Mouse (Mus musculus) liver, embryonic 14.5 days (tissue): ENCODE data around the gene Tmem45a. TPM values are rescaled to one million over a fixed set of nuclear protein-coding genes. Genes with fewer than 3 reads are reported as not detected.

Experiments
- ATAC-seq: fragments of 200-750 bp; cut with Nextera tagmentation; 2 replicates; pipeline ENCODE4 v1.8.0; 2017; ENCODE audit warnings: moderate number of reproducible peaks, mild to moderate bottlenecking, moderate library complexity; ENCODE audit not compliant: insufficient read depth
- DNase-seq, 3 experiments: peaks; one replicate each; pipeline ENCODE4 v3.0.0-alpha.2; 2012 to 2013; ENCODE audit warnings: low read depth in 3 of 3, low spot score in 3 of 3
- H3K27ac ChIP-seq: fragments of 300-500 bp; sonication (generic); 2 replicates; pipeline ENCODE4 v1.5.1; 2014; ENCODE audit warnings: moderate library complexity, mild to moderate bottlenecking, control low read depth, inconsistent platforms
- H3K27me3 ChIP-seq: fragments of 300-500 bp; sonication (generic); 2 replicates; pipeline ENCODE4 v1.6.1; 2014; ENCODE audit warnings: mild to moderate bottlenecking, low read length, moderate library complexity; ENCODE audit not compliant: control insufficient read depth, insufficient read depth
- H3K36me3 ChIP-seq: fragments of 300-500 bp; sonication (generic); replicated peaks from 2 replicates; pipeline ENCODE4 v1.6.1; 2014; ENCODE audit warnings: low read depth; ENCODE audit not compliant: control insufficient read depth, insufficient read depth
- H3K4me1 ChIP-seq, 2 experiments: fragments of 200-500 bp in 1 of 2; fragments of 300-500 bp in 1 of 2; sonication (generic) in 1 of 2; replicated peaks; 2 replicates each; pipeline ENCODE4 v1.6.1; 2012 to 2014; ENCODE audit warnings: antibody characterized with exemption in 1 of 2, inconsistent platforms in 1 of 2, low read length in 1 of 2; ENCODE audit not compliant: control insufficient read depth in 2 of 2, insufficient read depth in 2 of 2
- H3K4me2 ChIP-seq: fragments of 300-500 bp; sonication (generic); 2 replicates; pipeline ENCODE4 v1.6.1; 2014; ENCODE audit warnings: low read depth, mild to moderate bottlenecking, control low read depth, moderate library complexity
- H3K4me3 ChIP-seq, 2 experiments: fragments of 200-500 bp in 1 of 2; fragments of 300-500 bp in 1 of 2; sonication (generic) in 1 of 2; 2 replicates each; pipeline ENCODE4 v1.5.1; 2012 to 2014; ENCODE audit warnings: low read depth in 2 of 2, low read length in 2 of 2, mild to moderate bottlenecking in 2 of 2, control low read depth in 1 of 2, inconsistent platforms in 1 of 2, moderate library complexity in 1 of 2; ENCODE audit not compliant: insufficient read depth in 1 of 2
- H3K9ac ChIP-seq: fragments of 300-500 bp; sonication (generic); replicated peaks from 2 replicates; pipeline ENCODE4 v1.6.1; 2014; ENCODE audit warnings: mild to moderate bottlenecking, control low read depth, moderate library complexity
- H3K9me3 ChIP-seq: fragments of 300-500 bp; sonication (generic); 2 replicates; pipeline ENCODE4 v1.6.1; 2016; ENCODE audit warnings: low read length, mixed read lengths; ENCODE audit not compliant: control insufficient read depth
- CTCF ChIP-seq: IDR thresholded peaks from 2 replicates; pipeline ENCODE4 v1.5.1; 2016; ENCODE audit warnings: antibody characterized with exemption, low read depth, control low read depth
- EP300 ChIP-seq: IDR thresholded peaks from 2 replicates; pipeline ENCODE4 v1.6.1; 2016; ENCODE audit warnings: antibody characterized with exemption, low read depth
- WGBS: fragments of 180-500 bp; shearing (Covaris S2); extraction: QIAGEN DNeasy Blood & Tissue Kit; methylation state at CpG from one replicate; pipeline ENCODE4 v1.1.7; 2014; ENCODE audit not compliant: insufficient replicate concordance; 5-methylcytosine and 5-hydroxymethylcytosine counted together
- polyA plus RNA-seq, 2 experiments: library from polyadenylated mRNA; depleted of rRNA in 1 of 2; stranded (reverse) in 1 of 2; unstranded in 1 of 2; fragments of >200 nt; fragmentation: Nextera tagmentation in 1 of 2; extraction: Ambion mirVana in 1 of 2; gene quantifications; 2 replicates each; pipeline versions ENCODE4 v1.2.1 to v1.2.3; 2012 to 2014

The Tmem45a gene
- polyA plus RNA-seq, 2 experiments: 0.28 to 0.38 TPM

DNA sequence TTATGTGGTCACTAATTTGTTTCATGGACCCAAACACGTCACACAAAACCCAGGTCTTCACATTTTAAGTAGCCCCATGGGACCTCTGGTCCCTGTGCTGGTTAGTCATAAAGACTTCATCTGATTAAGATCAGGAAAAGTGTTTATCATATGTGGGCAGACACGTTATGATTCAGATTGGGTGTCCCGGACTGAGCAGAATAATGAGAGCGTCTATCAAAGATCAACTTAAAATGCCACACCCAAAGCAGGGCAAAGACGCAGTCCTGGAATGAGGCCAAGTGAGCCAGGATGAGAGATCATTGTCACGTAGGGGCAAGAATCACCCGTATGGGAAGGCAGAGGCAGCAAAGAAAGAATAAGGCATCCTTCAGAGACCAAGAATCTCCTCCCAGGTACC is 87.1 kb downstream of the Tmem45a start:
- no peak for DNase-seq
- WGBS: 26% methylated on average over 7 of the region's 7 CpGs
- no peak overlapping the region for H3K9ac ChIP-seq
- ATAC-seq: no peak
- no peaks in the 10 kb centered on the region for H3K9me3 ChIP-seq
- no peak overlapping the region for H3K4me2 ChIP-seq
- H3K36me3 ChIP-seq: no peaks in the 10 kb centered on the region
- H3K27me3 ChIP-seq: no peaks in the 10 kb centered on the region
- TF ChIP-seq EP300 (no peak), CTCF (no peak)
- peaks cover 25 to 34% of the 10 kb centered on the region in 2 experiments for H3K4me1 ChIP-seq
- no peak overlapping the region for H3K4me3 ChIP-seq
- H3K27ac ChIP-seq: no peak overlapping the region

DNA sequence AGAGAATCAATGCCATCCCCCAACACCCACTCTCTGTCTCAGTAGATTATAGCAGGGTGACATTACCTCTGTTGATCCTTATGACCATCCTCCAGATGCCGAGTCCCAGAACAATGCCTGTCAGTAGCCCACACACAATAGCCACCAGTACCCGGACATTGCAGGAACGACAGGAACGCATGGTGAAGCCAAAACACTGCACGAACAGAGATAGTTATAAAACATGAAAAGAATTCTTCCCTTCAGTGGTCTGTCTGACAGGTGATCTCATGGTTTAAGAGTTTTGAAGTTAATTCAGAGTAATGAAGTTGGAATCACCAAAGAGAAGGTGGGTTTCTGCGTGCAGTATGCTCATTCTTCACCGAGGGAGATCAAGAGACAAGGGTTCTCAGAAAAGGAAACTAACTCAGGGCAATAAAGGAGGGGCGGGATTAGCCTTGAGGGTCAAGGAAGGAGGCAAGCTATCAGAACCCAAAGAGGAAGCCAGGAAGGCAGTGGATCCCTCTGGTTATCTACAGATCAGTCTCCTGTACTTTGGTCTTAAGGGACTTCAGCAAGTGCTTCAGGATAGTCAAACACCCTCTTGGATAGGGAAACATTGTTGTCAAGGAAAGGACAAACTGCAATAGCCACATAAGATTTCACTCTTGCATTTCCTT is 90.4 kb downstream of the Tmem45a start, which contains the start of gene Adgrg7:
Gene Adgrg7 (minus strand): TSS at position 375 of the 659 bp plus-strand sequence.
- Histone ChIP-seq H3K4me2 (peak within 1 kb of the TSS; percentile 26), H3K9ac (no peak within 1 kb of the TSS), H3K27me3 (no peaks in the 10 kb centered on the region), H3K9me3 (no peaks in the 10 kb centered on the region), H3K36me3 (no peaks in the 10 kb centered on the region), H3K4me3 (no peak within 1 kb of the TSS), H3K4me1 (peaks cover 4 to 14% of the 10 kb centered on the region in 2 experiments), H3K27ac (no peak within 1 kb of the TSS)
- WGBS: 29% methylated on average over 8 of the region's 8 CpGs
- DNase-seq (no peak), ATAC-seq (no peak)
- TF ChIP-seq CTCF: no peak
- TF ChIP-seq EP300: no peak

DNA sequence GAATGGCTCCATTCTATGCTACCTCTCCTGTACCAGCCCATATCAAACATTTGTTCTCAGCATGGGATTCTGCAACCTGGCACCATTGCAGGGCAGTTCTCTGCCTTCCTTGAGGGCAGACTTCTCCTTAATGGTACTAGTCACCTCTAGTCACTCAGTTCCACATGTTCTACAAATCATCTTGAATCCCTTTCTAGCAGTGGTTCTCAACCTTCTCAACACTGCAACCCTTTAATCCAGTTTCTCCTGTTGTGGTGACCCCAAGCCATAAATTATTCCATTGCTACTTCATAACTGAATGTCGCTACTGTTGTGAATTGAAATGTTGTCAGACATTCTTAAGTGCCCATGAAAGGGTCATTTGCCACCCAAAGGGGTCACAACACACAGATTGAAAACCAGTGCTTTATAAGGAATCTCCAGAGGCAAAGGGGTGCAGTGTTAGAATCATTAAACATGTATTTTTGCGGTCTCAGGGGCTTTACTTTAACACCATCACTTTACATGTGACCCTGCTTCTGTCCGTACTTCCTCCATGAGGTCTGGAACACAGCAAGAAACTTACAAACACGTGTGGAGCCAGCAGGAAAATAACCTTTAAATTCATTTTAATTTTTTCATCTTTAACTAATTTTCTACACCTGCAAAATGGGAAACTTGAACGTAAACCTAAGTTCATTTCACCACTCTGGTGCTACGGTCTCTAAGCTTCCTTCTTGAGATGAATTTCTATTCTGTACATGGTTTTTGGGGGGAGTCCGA is 91.4 kb downstream of the Tmem45a start:
- TF ChIP-seq CTCF (no peak), EP300 (no peak)
- H3K4me3 ChIP-seq: no peak overlapping the region
- no peaks in the 10 kb centered on the region for H3K27me3 ChIP-seq
- H3K36me3 ChIP-seq: no peaks in the 10 kb centered on the region
- no peak overlapping the region for H3K9ac ChIP-seq
- DNase-seq: no peak
- ATAC-seq: no peak
- peaks cover 3 to 12% of the 10 kb centered on the region in 2 experiments for H3K4me1 ChIP-seq
- H3K27ac ChIP-seq: no peak overlapping the region
- no peaks in the 10 kb centered on the region for H3K9me3 ChIP-seq
- WGBS: 63% methylated on average over 7 of the region's 7 CpGs
- no peak overlapping the region for H3K4me2 ChIP-seq

- no peaks in the 10 kb centered on the region for H3K27me3 ChIP-seq
- H3K4me3 ChIP-seq: no peak overlapping the region
- ATAC-seq (no peak), DNase-seq (no peak)
- no peaks in the 10 kb centered on the region for H3K9me3 ChIP-seq
- no peak overlapping the region for H3K27ac ChIP-seq
- no peak overlapping the region for H3K4me2 ChIP-seq
- H3K36me3 ChIP-seq: no peaks in the 10 kb centered on the region
- 75% methylated on average over 1 of the region's 1 CpGs for WGBS
- TF ChIP-seq CTCF (no peak), EP300 (no peak)
- H3K4me1 ChIP-seq: peaks cover 0 to 5% of the 10 kb centered on the region in 2 experiments; a peak in 3 of 4 replicates
- no peak overlapping the region for H3K9ac ChIP-seq
Measured at GRCm38 (mm10) chr16:56793778-56794177, 92.2 kb downstream of the Tmem45a start.

- no peak for DNase-seq
- WGBS: 53% methylated on average over 2 of the region's 2 CpGs
- Histone ChIP-seq H3K4me3 (no peak overlapping the region), H3K4me2 (no peak overlapping the region), H3K27ac (no peak overlapping the region), H3K9ac (no peak overlapping the region), H3K4me1 (no peaks in the 10 kb centered on the region), H3K9me3 (no peaks in the 10 kb centered on the region), H3K36me3 (no peaks in the 10 kb centered on the region), H3K27me3 (no peaks in the 10 kb centered on the region)
- TF ChIP-seq CTCF: no peak
- TF ChIP-seq EP300: no peak
- ATAC-seq: no peak
Measured at GRCm38 (mm10) chr16:56785943-56786342, 100.0 kb downstream of the Tmem45a start.
